Mouse (Mus musculus) frontal cortex, adult 2 months (tissue): ENCODE data around the gene Pex6. TPM values are rescaled to one million over a fixed set of nuclear protein-coding genes. Genes with fewer than 3 reads are reported as not detected.

Experiments
- DNase-seq, 2 experiments: peaks; one replicate each; pipeline ENCODE4 v3.0.0; 2022; ENCODE audit warnings: low spot score in 1 of 2; ENCODE audit errors: extremely low spot score in 1 of 2
- polyA plus RNA-seq: library from polyadenylated mRNA; depleted of rRNA; stranded (reverse); fragments of >200 nt; gene quantifications from 2 replicates; pipeline ENCODE4 v1.2.3, GENCODE M21; 2012; rRNA removed

Gene Pex6
- polyA plus RNA-seq, result 49.1 and 50.5 TPM in 2 replicates

- DNase-seq, result peak; percentile 84 to 94
These were observed at the start of gene Pex6 for GRCm38 (mm10) chr17:46710959-46711597. Gene Pex6, plus strand, starts transcription at chr17:46711463.

- DNase-seq, result no peak
These were observed 49.3 kb upstream of the Pex6 start for GRCm38 (mm10) chr17:46661981-46662380.

GRCm38 (mm10) chr17:46662730-46663129 is 48.5 kb upstream of the Pex6 start:
- DNase-seq, result no peak

GRCm38 (mm10) chr17:46667712-46668111 is 43.6 kb upstream of the Pex6 start:
- DNase-seq, result no peak

- DNase-seq, result no peak
These were observed 41.4 kb upstream of the Pex6 start for GRCm38 (mm10) chr17:46669911-46670310.

GRCm38 (mm10) chr17:46673850-46674529 is 37.3 kb upstream of the Pex6 start, which contains the start of gene Rrp36:
Gene Rrp36, minus strand, starts transcription at chr17:46674352.
- DNase-seq, result peak; percentile 85 to 92

GRCm38 (mm10) chr17:46674530-46675283 is 36.6 kb upstream of the Pex6 start:
- DNase-seq, result no peak

GRCm38 (mm10) chr17:46678416-46678815 is 32.8 kb upstream of the Pex6 start, which contains the start of gene Mea1:
Gene Mea1, plus strand, starts transcription at chr17:46678793.
- DNase-seq, result no peak

- DNase-seq, result no peak
These were observed 32.4 kb upstream of the Pex6 start for GRCm38 (mm10) chr17:46678911-46679310.

GRCm38 (mm10) chr17:46679843-46680759 is 31.2 kb upstream of the Pex6 start:
- DNase-seq, result peak in 1 of 2 experiments; percentile 40

GRCm38 (mm10) chr17:46680760-46681373 is 30.4 kb upstream of the Pex6 start, which contains the start of gene Klhdc3:
Gene Klhdc3, minus strand, starts transcription at chr17:46680914.
- DNase-seq, result peak; percentile 95 to 97

- DNase-seq, result no peak
These were observed 29.7 kb upstream of the Pex6 start for GRCm38 (mm10) chr17:46681466-46682118.

- no peak for DNase-seq
These were observed 28.4 kb upstream of the Pex6 start for GRCm38 (mm10) chr17:46682654-46683389.

GRCm38 (mm10) chr17:46685913-46686312 is 25.4 kb upstream of the Pex6 start:
- no peak for DNase-seq

GRCm38 (mm10) chr17:46690665-46691064 is 20.6 kb upstream of the Pex6 start:
- no peak for DNase-seq

GRCm38 (mm10) chr17:46691390-46691789 is 19.9 kb upstream of the Pex6 start:
- no peak for DNase-seq

- DNase-seq, result no peak
These were observed 16.7 kb upstream of the Pex6 start for GRCm38 (mm10) chr17:46694517-46695063.

- no peak for DNase-seq
These were observed 12.7 kb upstream of the Pex6 start for GRCm38 (mm10) chr17:46698515-46698914.
